Mouse (Mus musculus): ENCODE results near the gene Olfr971.
"Not testable (repeated sequence)": the region's sequence is repeated elsewhere in the genome, so short reads cannot be mapped to it uniquely, and the experiment has no call there.

The Olfr971 gene

DNA sequence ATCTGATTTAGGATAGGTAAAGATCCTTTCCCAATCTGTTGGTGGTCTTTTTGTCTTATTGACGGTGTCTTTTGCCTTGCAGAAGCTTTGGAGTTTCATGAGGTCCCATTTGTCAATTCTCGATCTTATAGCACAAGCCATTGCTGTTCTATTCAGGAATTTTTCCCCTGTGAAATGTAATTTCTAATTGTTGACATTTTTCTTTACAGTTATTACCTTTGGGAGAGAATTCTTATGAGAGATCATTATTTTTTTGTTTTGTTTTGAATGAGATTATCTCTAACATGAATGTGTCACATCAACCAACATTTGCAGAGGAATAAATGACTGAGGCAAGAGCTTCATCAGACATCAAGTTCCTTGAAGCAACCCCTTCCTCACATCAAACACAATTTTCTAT is at the start of gene Olfr971:
Gene Olfr971, plus strand, starts transcription at position 301 of the 400 bp plus-strand sequence.
- not testable (repeated sequence) for DNase-seq

DNA sequence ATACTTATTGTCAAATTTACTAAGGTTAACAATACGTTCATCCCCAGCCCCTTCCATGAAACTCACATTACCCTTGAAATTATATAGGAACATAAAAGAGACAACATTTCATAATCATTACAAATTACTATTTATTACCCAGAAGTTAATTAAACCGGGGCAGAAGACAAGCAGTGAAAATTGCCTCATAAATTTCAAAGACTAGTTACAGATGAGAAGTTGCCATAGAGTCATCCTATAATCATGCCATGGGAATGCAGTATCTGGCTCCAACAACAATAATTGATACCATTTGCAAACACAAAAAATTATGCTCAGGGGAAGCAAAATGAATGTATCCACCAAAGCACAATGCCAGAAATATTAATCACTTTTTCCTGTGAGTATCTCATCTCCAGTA is 46.1 kb upstream of the Olfr971 start, which contains the start of gene Olfr969:
Gene Olfr969, plus strand, starts transcription at position 388 of the 400 bp plus-strand sequence.
- no peak for DNase-seq

DNA sequence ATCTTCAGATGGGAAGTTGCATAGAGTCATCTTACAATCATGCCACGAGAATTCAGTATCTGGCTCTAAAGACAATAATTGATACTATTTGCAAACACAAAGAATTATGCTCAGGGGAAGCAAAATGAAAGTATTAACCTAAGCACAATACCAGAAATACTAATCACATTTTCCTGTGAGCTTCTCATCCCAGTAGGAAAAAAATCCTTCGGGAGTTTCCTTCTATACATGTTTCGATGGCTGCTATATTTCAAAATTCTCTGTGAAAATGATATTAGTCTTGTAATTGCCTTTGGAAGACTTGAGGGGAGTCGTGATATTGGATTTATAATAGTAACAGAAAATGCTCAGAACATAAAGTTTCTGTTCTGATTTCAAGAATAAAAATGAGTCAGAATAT is 28.1 kb upstream of the Olfr971 start, which contains the start of gene Olfr970:
Gene Olfr970, plus strand, starts transcription at position 301 of the 400 bp plus-strand sequence.
- DNase-seq, result no peak

DNA sequence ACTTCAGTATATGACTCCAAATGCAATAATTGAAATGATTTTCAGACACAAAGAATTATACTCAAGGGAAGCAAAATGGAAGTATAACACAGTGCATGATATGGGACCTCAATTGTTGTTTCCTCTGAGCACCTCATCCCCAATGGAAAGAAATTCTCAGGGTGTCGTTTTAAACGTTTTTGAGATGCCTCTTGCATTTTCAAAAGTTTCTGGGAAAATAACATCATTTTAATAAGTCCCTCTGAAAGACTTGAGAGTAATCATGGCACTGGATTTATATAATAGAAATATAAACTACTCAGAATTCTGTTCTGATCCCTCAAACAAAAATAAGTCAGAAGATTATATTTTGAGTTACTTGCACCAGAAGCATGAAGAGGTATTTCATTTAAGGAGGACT is 29.4 kb downstream of the Olfr971 start, which contains the start of gene Olfr972:
Gene Olfr972, plus strand, starts transcription at position 301 of the 400 bp plus-strand sequence.
- no peak for DNase-seq

DNA sequence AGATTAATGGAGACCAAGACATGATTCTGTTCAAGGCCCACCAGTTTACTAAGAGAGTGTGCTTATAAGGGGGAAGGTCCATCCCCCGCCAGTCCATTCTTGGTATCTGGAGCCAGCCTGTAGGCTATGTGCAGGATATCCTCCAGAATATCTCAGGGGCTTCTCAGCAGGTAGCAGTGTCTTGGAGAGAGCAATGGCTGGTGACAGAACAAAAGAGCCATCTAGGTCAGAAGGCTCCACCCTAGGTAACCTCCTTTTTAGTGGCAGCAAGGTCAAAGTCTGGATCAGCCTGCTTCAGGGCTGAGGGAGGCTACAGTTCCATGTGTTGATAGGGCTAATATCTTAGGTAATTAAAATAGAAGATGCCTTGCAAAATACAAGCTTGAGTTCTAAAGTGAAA is 35.3 kb downstream of the Olfr971 start:
- not testable (repeated sequence) for DNase-seq

DNA sequence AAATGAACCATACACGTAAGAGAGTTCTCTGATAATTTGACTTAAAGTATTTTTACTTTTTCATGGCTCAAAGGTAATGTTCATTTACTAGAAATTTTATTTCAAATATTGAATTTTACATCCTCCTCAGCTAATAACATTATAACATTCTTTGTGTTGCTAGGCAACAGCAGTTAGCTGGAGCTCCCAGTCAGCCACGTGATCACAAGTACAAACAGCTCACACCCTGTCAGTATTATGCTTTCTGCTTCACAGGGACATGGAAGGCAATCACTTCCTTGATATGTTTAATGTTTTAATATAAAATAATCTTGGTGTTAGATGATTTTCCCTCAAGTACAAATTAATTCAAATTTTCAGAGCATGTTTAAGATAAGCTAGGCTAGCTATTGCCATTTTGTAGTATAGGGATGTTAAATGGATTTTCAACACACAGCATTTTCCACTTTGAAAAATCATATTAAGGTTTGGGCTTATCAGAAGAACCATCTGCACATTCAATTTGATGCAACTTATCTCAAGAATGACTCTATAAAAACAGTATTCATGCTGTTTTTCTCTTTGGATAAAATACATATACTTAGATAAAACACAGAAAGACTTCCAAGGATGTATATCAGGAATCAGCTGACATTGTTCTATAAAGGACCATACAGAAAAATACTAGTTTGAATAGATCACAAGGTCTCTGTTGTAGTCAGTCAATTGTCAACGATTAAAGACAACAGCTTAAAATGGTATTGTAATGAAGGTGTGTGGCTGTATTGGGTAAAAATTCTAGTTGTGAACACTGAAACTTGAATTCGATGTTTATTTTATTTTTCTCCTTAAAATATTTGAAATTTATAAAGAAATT is 41.1 kb downstream of the Olfr971 start:
- not testable (repeated sequence) for DNase-seq
